Mouse (Mus musculus): ENCODE measurements around the gene Ncl.

Gene Ncl

DNA sequence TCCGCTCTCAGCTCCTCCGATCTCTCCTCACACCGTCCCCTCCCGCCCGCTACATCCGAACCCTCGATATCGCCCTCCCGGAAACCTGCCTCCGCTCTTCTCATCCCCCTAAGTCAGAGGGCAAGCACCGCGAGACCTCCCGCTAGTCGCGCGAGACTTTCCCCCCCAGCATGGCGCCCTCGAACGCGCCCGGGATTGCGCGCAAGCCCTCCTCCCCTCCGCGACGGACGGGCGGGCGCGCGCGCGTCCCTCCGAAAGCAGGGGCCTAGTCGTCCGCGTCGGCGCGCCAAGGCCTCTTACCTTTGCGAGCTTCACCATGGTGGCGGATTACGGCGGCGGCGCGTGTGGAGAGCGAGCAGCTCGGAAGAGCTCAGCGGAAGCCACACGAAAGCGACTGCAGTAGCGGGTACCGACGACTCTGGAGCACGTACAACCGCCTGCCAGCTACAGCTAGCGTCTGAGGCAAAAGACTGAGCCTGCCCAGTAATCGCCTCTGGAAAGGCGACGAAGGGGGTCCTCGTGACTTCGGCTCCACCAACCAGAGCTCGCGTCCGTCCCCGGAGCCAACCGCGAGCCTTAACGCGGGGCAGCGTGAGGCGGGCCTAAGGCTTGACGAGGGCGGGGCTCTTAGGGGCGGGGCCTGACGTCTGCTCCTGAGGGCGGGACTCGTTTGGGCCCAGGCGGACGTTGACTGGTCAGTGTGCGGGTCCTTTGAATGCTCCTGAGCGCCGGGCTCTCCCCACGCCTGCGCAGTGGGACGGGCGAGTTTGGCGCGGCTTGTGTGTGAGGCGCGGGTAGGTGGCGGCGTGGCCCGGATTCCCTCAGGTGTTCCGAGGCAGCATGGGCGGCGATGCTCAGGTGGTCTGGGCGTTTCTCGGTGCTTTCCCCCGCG, at the start of gene Ncl:
Gene Ncl, minus strand, starts transcription at position 495 of the 892 bp plus-strand sequence.
- peak; percentile 94 for DNase-seq (ENCODE audit: low spot score)

DNA sequence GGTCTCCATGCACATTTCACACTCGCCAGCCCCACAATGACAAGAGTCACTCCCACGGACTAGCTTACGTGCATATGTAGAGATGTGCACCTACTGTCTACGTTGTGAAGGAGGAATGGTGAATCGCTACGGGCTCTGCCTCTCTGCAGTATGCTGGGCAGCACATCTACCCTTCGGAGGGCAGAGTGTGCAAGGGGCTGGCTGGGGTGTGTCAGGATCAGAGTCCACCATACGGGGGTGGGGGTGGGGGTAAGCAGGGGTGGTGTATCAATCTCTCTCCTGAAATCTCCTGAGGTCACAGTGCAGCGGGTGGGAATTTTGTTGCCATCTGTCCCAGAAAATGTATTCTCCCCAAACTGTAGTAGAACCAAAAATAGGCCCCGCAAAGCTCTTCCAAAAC, 49.3 kb upstream of the Ncl start:
- no peak for DNase-seq (ENCODE audit: low spot score)

- DNase-seq (ENCODE audit: low spot score), result no peak
Observed at GRCm38 (mm10) chr1:86406914-86407313, 47.7 kb upstream of the Ncl start.

DNA sequence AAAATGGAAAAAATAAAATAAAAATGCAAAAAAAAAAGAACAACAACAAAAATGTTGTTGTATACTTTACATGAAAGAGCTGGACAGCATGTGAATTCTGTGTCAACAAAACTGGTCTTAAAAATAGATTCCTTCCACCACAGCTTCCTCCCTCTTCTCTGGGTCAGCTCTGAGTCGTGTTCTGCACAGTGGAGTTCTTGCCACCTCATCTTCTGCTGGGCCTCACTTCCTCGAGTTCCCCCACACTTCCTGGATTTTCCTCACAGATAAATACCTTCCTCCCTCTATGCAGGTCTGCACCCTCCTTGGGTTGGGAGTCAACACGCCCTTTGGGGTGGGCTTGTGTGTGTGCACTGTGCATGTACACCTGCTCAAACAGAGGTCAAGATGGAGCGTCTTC, 47.1 kb upstream of the Ncl start:
- no peak for DNase-seq (ENCODE audit: low spot score)

- DNase-seq (ENCODE audit: low spot score), result no peak
Observed at GRCm38 (mm10) chr1:86404834-86405233, 45.6 kb upstream of the Ncl start.

GRCm38 (mm10) chr1:86400096-86400754, 41.0 kb upstream of the Ncl start:
- DNase-seq (ENCODE audit: low spot score), result no peak

GRCm38 (mm10) chr1:86399322-86399721, 40.1 kb upstream of the Ncl start:
- no peak for DNase-seq (ENCODE audit: low spot score)

DNA sequence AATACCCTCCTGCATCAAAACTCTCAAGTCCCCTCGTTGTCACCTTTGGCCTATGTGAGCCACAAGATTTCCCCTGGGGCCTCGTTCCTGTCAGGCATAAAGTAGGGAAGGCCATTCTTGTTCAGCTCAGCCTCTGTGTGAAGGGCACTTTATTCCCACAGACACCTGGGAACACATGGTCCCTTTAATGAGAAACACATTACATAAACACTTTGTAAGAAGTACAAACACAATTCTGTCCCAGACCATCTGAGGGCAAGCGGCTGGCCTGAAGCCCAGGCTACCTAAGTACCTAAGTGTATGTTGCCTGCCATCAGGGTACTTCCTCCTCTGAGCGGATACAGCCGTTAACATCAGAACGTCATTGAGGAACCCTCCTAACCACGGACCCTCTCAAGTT, 39.0 kb upstream of the Ncl start:
- DNase-seq (ENCODE audit: low spot score), result no peak

DNA sequence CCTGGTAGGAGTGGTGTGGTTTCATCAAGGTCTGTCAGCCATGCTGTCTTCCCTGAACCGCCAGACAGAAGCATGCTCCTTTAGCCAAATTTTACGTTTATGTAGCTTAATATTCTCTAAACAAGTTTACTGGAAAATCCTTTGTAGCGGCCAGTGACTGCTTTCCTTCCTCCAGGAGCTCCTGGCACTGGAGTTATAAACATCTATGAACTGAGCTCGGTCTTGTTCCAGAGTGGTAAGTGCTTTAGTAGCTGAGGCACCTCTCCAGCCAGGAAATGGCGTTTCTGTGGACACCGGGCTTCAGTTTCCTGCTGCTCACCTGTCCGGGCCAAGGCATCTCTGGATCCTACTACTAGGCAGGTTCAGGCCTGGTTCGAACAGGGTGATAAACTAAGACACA, 38.4 kb upstream of the Ncl start:
- DNase-seq (ENCODE audit: low spot score), result no peak

DNA sequence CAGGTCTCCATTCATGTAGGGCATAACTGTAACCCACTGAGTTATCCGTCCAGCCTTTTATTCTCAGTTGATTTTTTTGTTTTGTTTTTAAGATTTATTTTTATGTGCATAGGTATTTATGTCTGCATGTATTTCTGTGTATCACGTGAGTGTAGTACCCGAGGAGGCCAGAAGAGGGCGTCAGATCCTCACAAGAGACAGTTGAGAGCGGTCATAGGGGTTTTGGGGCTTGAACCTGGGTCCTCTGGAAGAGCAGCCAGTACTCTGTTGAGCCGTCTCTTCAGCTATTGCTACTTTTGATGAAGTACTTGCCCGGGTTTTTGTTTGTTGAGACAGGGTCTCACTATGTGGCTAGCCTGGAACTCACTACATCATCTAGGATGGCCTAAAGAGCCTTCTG, 36.7 kb upstream of the Ncl start:
- DNase-seq (ENCODE audit: low spot score), result no peak

- DNase-seq (ENCODE audit: low spot score), result no peak
Observed at GRCm38 (mm10) chr1:86394246-86394645, 35.0 kb upstream of the Ncl start.

DNA sequence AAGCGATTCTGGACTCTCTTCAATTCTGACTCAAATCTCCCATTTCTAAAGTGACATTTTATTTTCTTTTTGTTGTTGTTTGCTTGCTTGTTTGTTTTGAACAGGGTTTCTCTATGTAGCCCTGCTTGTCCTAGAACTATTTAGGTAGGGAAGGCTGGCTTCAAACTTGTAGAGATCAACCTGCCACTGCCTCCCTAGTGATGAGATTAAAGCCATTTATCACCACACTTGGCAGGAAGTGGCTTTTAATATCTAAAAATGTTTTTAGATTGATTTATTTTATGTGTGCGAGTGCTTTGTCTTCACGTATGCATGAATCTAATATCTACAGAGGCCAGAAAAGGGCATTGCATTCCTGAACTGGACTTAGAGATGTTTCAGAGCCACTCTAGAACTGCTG, 34.0 kb upstream of the Ncl start:
- no peak for DNase-seq (ENCODE audit: low spot score)

DNA sequence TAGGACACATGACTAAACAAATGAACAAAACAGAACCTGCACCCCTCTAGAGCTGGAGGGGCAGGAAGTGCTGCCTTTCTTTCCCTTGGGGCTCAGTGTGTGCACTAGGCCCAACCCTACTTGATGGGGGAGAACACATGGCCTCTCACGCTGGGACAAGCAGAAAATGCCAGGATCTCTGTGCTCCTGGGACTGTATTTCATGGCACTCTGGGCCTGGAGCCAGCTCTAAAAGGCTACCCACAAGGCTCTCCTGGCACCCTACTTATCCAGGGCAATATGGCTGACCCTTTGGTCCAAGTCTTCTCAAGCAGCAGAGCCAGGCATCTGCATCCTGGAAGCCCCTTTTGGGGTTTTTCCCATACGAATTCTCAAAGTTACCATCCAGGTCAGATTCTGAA, 32.2 kb upstream of the Ncl start:
- DNase-seq (ENCODE audit: low spot score), result no peak

- peak; percentile 60 for DNase-seq (ENCODE audit: low spot score)
Observed at GRCm38 (mm10) chr1:86389230-86389629, 30.0 kb upstream of the Ncl start.

- no peak for DNase-seq (ENCODE audit: low spot score)
Observed at GRCm38 (mm10) chr1:86381027-86381426, 21.8 kb upstream of the Ncl start.

GRCm38 (mm10) chr1:86379161-86379569, 20.0 kb upstream of the Ncl start:
- DNase-seq (ENCODE audit: low spot score), result no peak

- DNase-seq (ENCODE audit: low spot score), result no peak
Observed at GRCm38 (mm10) chr1:86378662-86379061, 19.5 kb upstream of the Ncl start.

- no peak for DNase-seq (ENCODE audit: low spot score)
Observed at GRCm38 (mm10) chr1:86376354-86376753, 17.2 kb upstream of the Ncl start.

DNA sequence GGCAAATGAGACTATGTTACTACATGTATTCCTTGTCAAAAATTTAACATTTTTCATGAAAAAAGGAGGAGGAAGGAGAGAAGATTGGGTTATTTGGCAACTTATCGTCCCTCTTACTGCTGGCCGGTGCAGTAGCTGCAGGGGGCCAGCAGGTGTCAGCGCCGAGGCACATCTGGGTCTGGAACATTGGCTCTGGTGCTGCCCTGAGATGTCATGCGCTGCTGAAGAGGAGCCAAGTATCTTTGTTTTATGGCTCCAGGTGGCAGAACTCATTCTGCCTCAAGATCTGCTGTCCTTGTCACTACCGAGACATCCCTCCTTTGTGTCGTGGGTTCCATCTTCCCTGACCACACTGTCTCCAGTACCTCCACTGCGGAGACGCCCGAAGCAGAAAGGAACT, 12.8 kb upstream of the Ncl start:
- no peak for DNase-seq (ENCODE audit: low spot score)

- no peak for DNase-seq (ENCODE audit: low spot score)
Observed at GRCm38 (mm10) chr1:86368086-86368485, 8.9 kb upstream of the Ncl start.

DNA sequence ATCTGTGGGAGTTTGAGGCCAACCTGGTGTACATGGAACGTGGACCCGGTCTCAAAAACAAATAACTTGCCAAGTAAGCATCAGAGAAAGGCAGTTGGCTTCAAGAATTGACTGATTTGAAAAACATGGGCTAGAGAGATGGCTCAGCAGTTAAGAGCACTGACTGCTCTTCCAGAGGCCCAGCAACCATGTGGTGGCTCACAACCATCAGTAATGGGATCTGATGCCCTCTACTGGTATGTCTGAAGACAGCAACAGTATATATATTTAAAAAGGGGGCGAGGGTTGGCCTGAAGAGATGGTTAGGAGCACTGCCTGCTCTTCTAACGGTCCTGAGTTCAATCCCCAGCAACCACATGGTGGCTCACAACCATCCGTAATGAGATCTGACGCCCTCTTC, 4.5 kb upstream of the Ncl start:
- DNase-seq (ENCODE audit: low spot score), result no peak

- no peak for DNase-seq (ENCODE audit: low spot score)
Observed at GRCm38 (mm10) chr1:86361852-86362615, 2.8 kb upstream of the Ncl start.

DNA sequence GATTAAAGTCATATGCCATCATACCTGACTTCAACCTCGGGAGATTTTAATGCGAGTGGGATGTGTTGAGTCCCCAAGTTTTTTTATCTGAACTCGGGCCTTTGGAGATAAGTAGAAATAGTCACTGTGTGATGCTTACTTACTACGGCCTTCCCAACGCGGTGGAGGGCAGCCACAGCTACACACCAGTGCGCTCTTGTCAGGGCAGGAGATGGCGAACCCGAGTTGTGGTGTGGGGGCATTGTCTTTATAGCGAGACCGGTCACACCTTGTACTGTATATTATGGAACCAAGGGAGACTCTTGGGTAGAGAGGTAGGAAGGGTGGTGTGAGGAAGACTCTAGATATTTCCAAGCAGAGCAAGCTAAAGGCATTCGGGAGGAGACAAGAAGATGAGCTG, 1.2 kb upstream of the Ncl start:
- DNase-seq (ENCODE audit: low spot score), result no peak
